Mouse (Mus musculus): ENCODE data around the gene Grid2ip.

The Grid2ip gene

DNA sequence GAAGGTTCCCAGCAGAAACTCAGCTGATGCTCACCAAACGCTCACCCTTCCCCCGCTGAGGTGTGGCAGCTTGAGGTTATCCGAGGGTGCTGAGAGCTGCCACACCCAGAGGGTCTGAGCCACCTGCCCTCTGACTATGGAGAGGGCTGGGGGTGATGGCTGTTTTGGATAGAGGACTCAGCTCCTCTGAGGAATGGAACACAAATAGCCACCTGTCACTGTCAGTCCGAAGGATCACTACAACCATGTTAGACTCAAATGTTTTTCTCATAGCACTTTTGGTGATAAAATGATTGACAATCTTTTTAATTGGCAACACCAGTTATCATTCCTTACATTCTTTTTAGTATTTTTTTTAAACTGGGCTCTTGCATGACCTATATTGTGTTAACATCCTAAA is 64.3 kb downstream of the Grid2ip start:
- DNase-seq = no peak

DNA sequence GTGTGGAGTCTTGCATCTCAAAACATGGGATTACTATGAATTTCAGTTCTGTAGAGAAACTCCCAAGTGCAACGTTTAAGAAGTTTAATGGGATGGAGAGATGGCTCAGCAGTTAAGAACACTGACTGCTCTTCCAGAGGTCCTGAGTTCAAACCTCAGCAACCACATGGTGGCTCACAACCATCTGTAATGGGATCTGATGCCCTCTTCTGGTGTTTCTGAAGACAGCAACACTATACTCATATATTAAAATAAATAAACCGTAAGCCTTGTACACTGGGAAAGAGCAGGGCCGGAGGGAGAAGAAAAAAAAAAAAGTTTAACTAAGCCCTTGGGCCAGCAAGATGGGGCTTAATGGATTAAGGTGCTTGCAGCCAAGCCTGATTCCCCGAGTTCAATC is 65.9 kb downstream of the Grid2ip start:
- DNase-seq = no peak

DNA sequence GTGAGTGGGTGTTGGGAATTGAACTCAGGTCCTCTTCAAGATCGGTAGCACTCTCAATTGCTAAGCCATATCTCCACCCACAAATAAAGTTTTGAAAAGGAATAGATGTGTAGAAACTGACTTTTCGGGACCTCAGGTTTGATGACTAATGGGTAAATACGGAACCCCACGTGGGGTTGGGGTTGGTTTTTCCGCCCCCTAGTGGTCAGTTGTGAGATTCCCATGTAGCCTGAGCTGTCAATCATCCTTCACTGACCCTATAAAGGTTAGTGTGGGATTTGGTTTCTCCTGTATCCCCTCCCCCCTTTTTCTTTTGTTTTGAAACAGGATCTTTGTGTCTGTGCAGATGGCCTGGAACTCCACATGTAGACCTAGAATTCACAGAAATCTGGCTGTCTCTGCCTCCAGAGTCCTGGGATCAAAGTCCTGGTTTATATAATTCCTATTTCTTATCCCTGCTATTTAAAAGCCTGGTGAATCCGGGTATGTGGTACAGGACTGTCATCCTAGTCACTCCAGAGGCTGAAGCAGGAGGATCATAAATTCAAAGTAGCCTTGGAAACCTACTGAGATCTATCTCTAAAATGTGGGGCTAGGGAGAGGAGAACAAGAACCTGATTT is 66.9 kb downstream of the Grid2ip start:
- DNase-seq = peak; percentile 78 to 87

DNA sequence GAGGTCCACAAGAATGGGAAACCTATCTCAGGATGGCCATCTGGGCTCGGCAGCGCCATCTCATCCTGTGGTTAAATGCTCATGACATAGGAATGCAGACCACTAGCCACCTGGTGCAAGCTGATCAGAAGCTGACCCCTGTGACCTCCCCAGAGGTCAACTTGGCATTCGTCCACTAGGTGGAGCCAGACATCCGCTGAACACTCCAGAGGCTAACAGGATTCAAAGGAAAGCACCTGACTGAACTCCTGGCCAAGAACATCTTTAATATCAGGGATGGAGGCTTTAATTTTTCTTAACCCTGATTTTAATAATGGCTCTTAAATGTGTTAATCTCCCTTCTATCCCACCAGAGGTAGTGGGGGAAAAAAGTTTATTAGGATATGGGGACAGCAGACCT is 77.3 kb downstream of the Grid2ip start:
- DNase-seq = peak; percentile 78 to 86

GRCm38 (mm10) chr5:143441298-143441697 is 84.2 kb downstream of the Grid2ip start:
- DNase-seq = no peak

- no peak for DNase-seq
Observed at GRCm38 (mm10) chr5:143441753-143442152, 84.6 kb downstream of the Grid2ip start.

Measured in cerebellum, postnatal 10 days (tissue).